Mouse (Mus musculus) lung, embryonic 15.5 days (tissue): ENCODE data around the gene Olfr1030. TPM values are rescaled to one million over a fixed set of nuclear protein-coding genes. Genes with fewer than 3 reads are reported as not detected.
"Not testable (repeated sequence)": the region's sequence is repeated elsewhere in the genome, so short reads cannot be mapped to it uniquely, and the experiment has no call there.

Experiments
- ATAC-seq: fragments of 200-750 bp; cut with Nextera tagmentation; 2 replicates; pipeline ENCODE4 v1.8.0; 2017; ENCODE audit warnings: moderate number of reproducible peaks, borderline replicate concordance; ENCODE audit not compliant: low FRiP score, low TSS enrichment; ENCODE audit errors: extremely low read depth
- H3K27ac ChIP-seq: fragments of 300-500 bp; sonication (generic); 2 replicates; pipeline ENCODE4 v1.5.1; 2015; ENCODE audit warnings: moderate library complexity, mild to moderate bottlenecking, inconsistent platforms
- H3K27me3 ChIP-seq: fragments of 300-500 bp; sonication (generic); 2 replicates; pipeline ENCODE4 v1.6.1; 2015; ENCODE audit warnings: inconsistent platforms
- H3K36me3 ChIP-seq: fragments of 300-500 bp; sonication (generic); 2 replicates; pipeline ENCODE4 v1.6.1; 2015; ENCODE audit warnings: inconsistent platforms
- H3K4me1 ChIP-seq: fragments of 300-500 bp; sonication (generic); 2 replicates; pipeline ENCODE4 v1.6.1; 2015; ENCODE audit warnings: inconsistent platforms
- H3K4me2 ChIP-seq: fragments of 300-500 bp; sonication (generic); 2 replicates; pipeline ENCODE4 v1.6.1; 2015; ENCODE audit warnings: inconsistent platforms, mild to moderate bottlenecking, moderate library complexity
- H3K4me3 ChIP-seq: fragments of 300-500 bp; sonication (generic); 2 replicates; pipeline ENCODE4 v1.5.1; 2015; ENCODE audit warnings: mild to moderate bottlenecking, inconsistent platforms
- H3K9ac ChIP-seq: fragments of 300-500 bp; sonication (generic); 2 replicates; pipeline ENCODE4 v1.6.1; 2015; ENCODE audit warnings: inconsistent platforms
- H3K9me3 ChIP-seq: fragments of 300-500 bp; sonication (generic); 2 replicates; pipeline ENCODE4 v1.6.1; 2016; ENCODE audit warnings: inconsistent platforms
- WGBS: fragments of 180-500 bp; shearing (Covaris S2); methylation state at CpG from one replicate; pipeline ENCODE4 v1.1.7; 2015; 5-methylcytosine and 5-hydroxymethylcytosine counted together
- polyA plus RNA-seq: library from polyadenylated mRNA; unstranded; fragments of >200 nt; fragmentation: Nextera tagmentation; extraction: Ambion mirVana; gene quantifications from 2 replicates; pipeline ENCODE4 v1.2.1, GENCODE M21; 2015

Gene Olfr1030
- polyA plus RNA-seq, result not detected in 2 replicates

- 55% methylated on average over 1 of the region's 1 CpGs for WGBS
- Histone ChIP-seq H3K4me3 (no peak within 1 kb of the TSS), H3K27me3 (no peaks in the 10 kb centered on the region), H3K9ac (no peak within 1 kb of the TSS), H3K9me3 (no peaks in the 10 kb centered on the region), H3K27ac (no peak within 1 kb of the TSS), H3K4me1 (no peaks in the 10 kb centered on the region), H3K4me2 (no peak within 1 kb of the TSS), H3K36me3 (no peaks in the 10 kb centered on the region)
- no peak for ATAC-seq
Observed at GRCm38 (mm10) chr2:85978976-85979375, at the start of gene Olfr1030. TSS of gene Olfr1030 (plus strand) at chr2:85979276.

DNA sequence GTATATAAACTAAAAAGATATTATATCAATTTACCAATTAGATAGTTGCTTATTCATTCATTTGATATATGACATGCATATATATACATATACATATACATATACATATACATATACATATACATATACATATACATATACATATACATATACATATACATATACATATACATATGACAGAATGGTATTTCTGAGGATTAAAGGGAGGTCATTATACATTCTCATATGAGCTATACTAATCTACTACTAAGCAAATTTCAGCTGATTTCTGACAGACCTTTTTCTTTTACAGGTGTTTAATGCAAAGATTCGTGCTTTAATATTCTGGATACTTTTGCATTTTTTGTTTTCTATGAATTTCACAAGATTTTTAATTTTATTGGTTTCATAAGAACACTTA, 28.9 kb upstream of the Olfr1030 start, which contains the start of gene Olfr1028:
Gene Olfr1028 (plus strand): TSS at position 301 of the 400 bp plus-strand sequence.
- ATAC-seq, result no peak

DNA sequence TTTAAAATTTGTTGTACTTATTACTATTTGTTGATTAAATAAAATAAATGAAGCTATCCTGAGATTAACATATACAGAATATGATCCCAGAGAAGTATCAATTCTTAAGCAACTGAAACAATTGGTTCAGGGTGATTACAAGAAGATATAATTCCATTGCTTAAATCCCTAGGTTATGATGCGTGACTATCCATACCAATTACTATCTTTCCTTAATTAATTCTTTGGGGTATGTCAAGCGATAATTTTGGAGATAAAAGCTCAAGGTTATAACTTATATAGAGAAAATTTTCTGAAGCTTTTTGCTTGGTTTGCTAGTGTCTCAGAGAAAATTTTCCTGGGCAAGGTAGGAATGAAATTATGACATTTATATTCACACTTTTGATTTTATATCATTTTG, 5.5 kb upstream of the Olfr1030 start, which contains the start of gene Olfr1029:
Gene Olfr1029 (plus strand): TSS at position 301 of the 400 bp plus-strand sequence.
- ATAC-seq, result no peak
- Histone ChIP-seq H3K9me3 (no peaks in the 10 kb centered on the region), H3K4me2 (no peak within 1 kb of the TSS), H3K9ac (no peak within 1 kb of the TSS), H3K27ac (no peak within 1 kb of the TSS), H3K4me1 (no peaks in the 10 kb centered on the region), H3K27me3 (no peaks in the 10 kb centered on the region), H3K4me3 (no peak within 1 kb of the TSS), H3K36me3 (no peaks in the 10 kb centered on the region)
- 89% methylated on average over 2 of the region's 2 CpGs for WGBS

More for the DNA sequence above, 28.9 kb upstream of the Olfr1030 start, which contains the start of gene Olfr1028:
- H3K27me3 ChIP-seq, result no peaks in the 10 kb centered on the region
- no peaks in the 10 kb centered on the region for H3K9me3 ChIP-seq
- no peak within 1 kb of the TSS for H3K4me2 ChIP-seq
- no peak within 1 kb of the TSS for H3K9ac ChIP-seq
- H3K4me1 ChIP-seq, result no peaks in the 10 kb centered on the region
- no peaks in the 10 kb centered on the region for H3K36me3 ChIP-seq
- no peak within 1 kb of the TSS for H3K27ac ChIP-seq
- no peak within 1 kb of the TSS for H3K4me3 ChIP-seq
- 81% methylated on average over 1 of the region's 1 CpGs for WGBS

DNA sequence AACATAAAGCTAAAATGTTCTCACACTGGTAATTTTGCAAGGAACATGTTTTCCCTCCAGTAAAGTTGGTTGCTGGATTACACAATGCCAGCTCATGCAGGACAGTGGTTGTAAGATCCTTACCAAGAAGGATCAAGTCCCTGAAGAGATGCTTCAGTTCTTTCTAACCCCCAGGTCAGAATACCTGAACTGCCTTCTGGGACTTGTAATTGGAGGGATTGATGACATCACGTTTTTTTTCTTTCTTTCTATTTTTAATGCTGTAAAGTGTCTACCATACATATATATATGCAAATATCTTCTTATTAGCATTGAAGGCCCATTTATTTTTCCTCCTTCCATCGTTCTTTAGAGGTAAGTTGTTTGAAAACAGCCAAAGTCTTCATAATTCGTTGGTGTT, 10.9 kb downstream of the Olfr1030 start, which contains the start of gene Olfr1031:
Gene Olfr1031 (plus strand): TSS at position 301 of the 400 bp plus-strand sequence.
- 51% methylated on average over 3 of the region's 3 CpGs for WGBS
- H3K9ac ChIP-seq, result no peak within 1 kb of the TSS
- H3K36me3 ChIP-seq, result no peaks in the 10 kb centered on the region

GRCm38 (mm10) chr2:86005240-86005639, 26.2 kb downstream of the Olfr1030 start, which contains the start of gene Olfr1032:
TSS of gene Olfr1032 (plus strand) at chr2:86005540.
- no peak within 1 kb of the TSS for H3K4me3 ChIP-seq
- no peak within 1 kb of the TSS for H3K9ac ChIP-seq
- H3K27ac ChIP-seq, result no peak within 1 kb of the TSS
- no peak within 1 kb of the TSS for H3K4me2 ChIP-seq
- WGBS, result 81% methylated on average over 7 of the region's 7 CpGs
- no peaks in the 10 kb centered on the region for H3K4me1 ChIP-seq
- H3K9me3 ChIP-seq, result no peaks in the 10 kb centered on the region
- no peaks in the 10 kb centered on the region for H3K27me3 ChIP-seq
- ATAC-seq, result no peak
- H3K36me3 ChIP-seq, result no peaks in the 10 kb centered on the region

More for the DNA sequence above, 10.9 kb downstream of the Olfr1030 start, which contains the start of gene Olfr1031:
- H3K4me1 ChIP-seq, result no peaks in the 10 kb centered on the region
- no peaks in the 10 kb centered on the region for H3K27me3 ChIP-seq
- ATAC-seq, result no peak
- H3K9me3 ChIP-seq, result no peaks in the 10 kb centered on the region
- no peak within 1 kb of the TSS for H3K4me2 ChIP-seq
- no peak within 1 kb of the TSS for H3K4me3 ChIP-seq
- no peak within 1 kb of the TSS for H3K27ac ChIP-seq

DNA sequence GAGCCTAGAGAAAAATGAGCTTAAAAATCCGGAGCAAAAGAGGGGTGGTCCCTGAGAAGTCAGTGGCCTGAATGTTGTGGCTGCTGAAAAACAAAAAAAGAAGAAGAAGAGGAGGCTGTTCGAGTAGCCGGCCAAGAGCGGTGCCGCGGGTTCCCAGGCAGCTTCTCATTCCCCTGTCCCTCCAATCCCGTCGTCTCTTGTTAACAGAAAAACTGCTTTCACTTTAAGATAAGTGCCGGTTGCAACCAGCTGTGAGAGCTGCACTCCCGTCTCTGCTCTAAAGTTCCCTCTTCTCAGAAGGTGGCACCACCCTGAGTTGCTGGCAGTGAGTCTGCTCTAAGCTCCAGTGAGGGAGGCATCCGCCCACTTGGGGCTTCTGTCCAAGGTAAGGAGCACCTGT, 41.3 kb downstream of the Olfr1030 start, which contains the start of gene Olfr1033:
Gene Olfr1033 (plus strand): TSS at position 228 of the 400 bp plus-strand sequence.
- Histone ChIP-seq H3K4me3 (peak within 1 kb of the TSS; percentile 38), H3K4me2 (peak within 1 kb of the TSS; percentile 48), H3K27ac (0 out of 2 replicates have a peak within 1 kb of the TSS, but pooled peaks have one; percentile 44)
- H3K27me3 ChIP-seq, H3K9ac ChIP-seq, ATAC-seq, H3K4me1 ChIP-seq, H3K36me3 ChIP-seq, H3K9me3 ChIP-seq: not testable (repeated sequence)
- WGBS, result 5% methylated on average over 11 of the region's 11 CpGs

DNA sequence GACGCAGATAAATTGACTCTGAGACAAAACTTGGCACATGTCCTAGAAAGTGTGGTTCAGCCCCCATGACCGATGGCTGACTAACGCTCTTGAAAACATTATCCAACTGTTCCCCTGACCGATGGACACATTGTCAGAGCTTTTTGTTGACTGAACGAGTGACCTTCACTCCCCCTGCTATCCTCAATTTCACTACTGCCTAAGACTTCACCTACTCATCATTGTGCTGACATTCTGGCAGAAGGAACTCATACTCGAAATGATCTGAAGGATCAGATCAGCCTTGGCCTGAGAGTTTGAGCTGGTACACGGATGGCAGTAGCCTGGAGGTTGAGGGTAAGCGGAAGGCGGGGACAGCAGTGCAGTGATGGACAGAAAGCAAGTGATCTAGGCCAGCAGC, 42.4 kb downstream of the Olfr1030 start:
- H3K4me2 ChIP-seq, H3K27ac ChIP-seq, H3K36me3 ChIP-seq, H3K4me3 ChIP-seq, H3K9ac ChIP-seq, H3K4me1 ChIP-seq, H3K27me3 ChIP-seq, ATAC-seq, H3K9me3 ChIP-seq: not testable (repeated sequence)
- WGBS, result 35% methylated on average over 6 of the region's 9 CpGs

Other genes with a start within 250 kb of the Olfr1030 start
- gene Olfr1012, start 216.5 kb upstream of the Olfr1030 start, polyA plus RNA-seq, result not detected in 2 replicates
- gene Olfr1013, start 212.2 kb upstream of the Olfr1030 start, polyA plus RNA-seq, result not detected in 2 replicates
- gene Olfr1014, start 206.6 kb upstream of the Olfr1030 start, polyA plus RNA-seq, result not detected in 2 replicates
- not detected in 2 replicates for gene Olfr1015, start 197.3 kb upstream of the Olfr1030 start, polyA plus RNA-seq
- gene Olfr1016, start 176.7 kb upstream of the Olfr1030 start, polyA plus RNA-seq, result not detected in 2 replicates
- gene Olfr1018, start 160.8 kb upstream of the Olfr1030 start, polyA plus RNA-seq, result not detected in 2 replicates
- gene Olfr1019, start 133.8 kb upstream of the Olfr1030 start, polyA plus RNA-seq, result not detected in 2 replicates
- not detected in 2 replicates for gene Olfr1020, start 132.2 kb upstream of the Olfr1030 start, polyA plus RNA-seq
- not detected in 2 replicates for gene Olfr1022, start 110.7 kb upstream of the Olfr1030 start, polyA plus RNA-seq
- not detected in 2 replicates for gene Olfr1023, start 93.6 kb upstream of the Olfr1030 start, polyA plus RNA-seq
- gene Olfr1024, start 74.2 kb upstream of the Olfr1030 start, polyA plus RNA-seq, result not detected in 2 replicates
- gene Olfr1025-ps1, start 64.1 kb upstream of the Olfr1030 start, polyA plus RNA-seq, result not detected in 2 replicates
- gene Olfr1026, start 57.7 kb upstream of the Olfr1030 start, polyA plus RNA-seq, result not detected in 2 replicates
- gene Olfr1028, start 28.8 kb upstream of the Olfr1030 start, polyA plus RNA-seq, result not detected in 2 replicates
- gene Olfr1029, start 5.4 kb upstream of the Olfr1030 start, polyA plus RNA-seq, result not detected in 2 replicates
- gene Olfr1031, start 11.0 kb downstream of the Olfr1030 start, polyA plus RNA-seq, result not detected in 2 replicates
- not detected in 2 replicates for gene Olfr1032, start 26.3 kb downstream of the Olfr1030 start, polyA plus RNA-seq
- gene Olfr1033, start 41.4 kb downstream of the Olfr1030 start, polyA plus RNA-seq, result 2.3 and 3.1 TPM in 2 replicates
- gene Olfr1034, start 66.6 kb downstream of the Olfr1030 start, polyA plus RNA-seq, result not detected in 2 replicates
- not detected in 2 replicates for gene Olfr1036, start 94.7 kb downstream of the Olfr1030 start, polyA plus RNA-seq
- not detected in 2 replicates for gene Olfr1037, start 108.1 kb downstream of the Olfr1030 start, polyA plus RNA-seq
- not detected in 2 replicates for gene Olfr1039, start 156.7 kb downstream of the Olfr1030 start, polyA plus RNA-seq
- gene Olfr1040, start 167.5 kb downstream of the Olfr1030 start, polyA plus RNA-seq, result not detected in 2 replicates
- not detected in 2 replicates for gene Olfr1042, start 182.6 kb downstream of the Olfr1030 start, polyA plus RNA-seq
- gene Olfr1043, start 188.2 kb downstream of the Olfr1030 start, polyA plus RNA-seq, result not detected in 2 replicates
- not detected in 2 replicates for gene Olfr1044, start 198.5 kb downstream of the Olfr1030 start, polyA plus RNA-seq
- not detected in 2 replicates for gene Olfr52, start 206.4 kb downstream of the Olfr1030 start, polyA plus RNA-seq
- not detected in 2 replicates for gene Olfr1045, start 223.7 kb downstream of the Olfr1030 start, polyA plus RNA-seq
- not detected in 2 replicates for gene Olfr1046, start 240.0 kb downstream of the Olfr1030 start, polyA plus RNA-seq